Mouse (Mus musculus): ENCODE results near the gene Ppp2r5b.

Ppp2r5b gene

DNA sequence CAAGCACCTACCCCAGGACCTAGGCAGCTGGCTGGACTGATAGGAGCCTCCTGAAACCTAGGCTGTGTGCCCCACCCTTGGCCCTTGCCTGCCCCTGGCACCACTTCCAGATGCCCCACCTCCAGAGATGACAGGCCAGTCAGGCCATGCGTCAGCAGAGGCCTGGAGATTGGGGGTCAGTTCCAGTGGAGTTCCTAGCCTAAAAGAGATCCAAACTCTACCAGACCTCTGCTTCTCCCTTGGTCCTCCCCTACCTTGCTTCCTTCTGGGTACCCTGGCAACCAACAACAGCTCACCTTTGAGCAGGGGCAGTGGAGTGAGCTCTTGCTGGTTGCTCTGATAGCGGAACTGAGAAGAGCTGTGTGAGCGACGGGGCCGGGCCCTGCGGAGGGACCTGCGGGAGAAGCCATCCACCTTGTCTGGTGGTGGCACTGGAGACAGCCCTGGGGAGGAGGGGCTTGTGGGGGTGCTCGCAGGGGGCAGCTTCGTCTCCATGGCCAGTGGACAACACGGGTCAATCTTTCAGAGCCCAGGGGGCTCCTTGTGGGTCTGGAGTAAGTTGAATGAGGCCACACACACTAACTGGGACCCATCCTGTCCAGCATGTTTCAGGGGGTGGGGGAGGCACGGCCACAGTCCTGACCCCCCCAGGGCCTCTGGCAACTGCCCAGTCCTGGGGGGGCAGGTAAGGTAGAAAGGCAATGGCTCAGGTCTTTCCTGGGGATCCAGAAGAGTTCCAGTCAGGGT, 1.2 kb downstream of the Ppp2r5b start:
- DNase-seq (ENCODE audit: low spot score): no peak

DNA sequence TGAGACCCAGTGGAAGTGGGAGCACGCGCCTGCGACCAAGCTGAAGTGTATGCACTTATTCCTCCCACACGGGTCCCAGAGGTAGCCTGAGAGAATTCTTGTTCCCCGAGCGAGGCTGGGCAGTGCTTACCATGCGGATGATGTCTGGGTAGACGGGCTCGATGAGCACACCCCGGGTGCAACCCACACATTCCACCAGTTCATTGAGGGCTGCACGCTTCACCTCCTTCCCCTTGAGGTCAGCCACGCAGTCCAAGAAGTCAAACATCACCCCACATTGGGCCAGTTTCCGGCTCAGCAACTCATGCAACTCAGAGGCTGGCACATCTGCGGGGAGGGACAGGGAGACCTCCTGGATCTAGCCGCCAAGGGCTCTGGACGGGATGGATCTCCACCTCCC, 2.0 kb downstream of the Ppp2r5b start:
- DNase-seq (ENCODE audit: low spot score): no peak

DNA sequence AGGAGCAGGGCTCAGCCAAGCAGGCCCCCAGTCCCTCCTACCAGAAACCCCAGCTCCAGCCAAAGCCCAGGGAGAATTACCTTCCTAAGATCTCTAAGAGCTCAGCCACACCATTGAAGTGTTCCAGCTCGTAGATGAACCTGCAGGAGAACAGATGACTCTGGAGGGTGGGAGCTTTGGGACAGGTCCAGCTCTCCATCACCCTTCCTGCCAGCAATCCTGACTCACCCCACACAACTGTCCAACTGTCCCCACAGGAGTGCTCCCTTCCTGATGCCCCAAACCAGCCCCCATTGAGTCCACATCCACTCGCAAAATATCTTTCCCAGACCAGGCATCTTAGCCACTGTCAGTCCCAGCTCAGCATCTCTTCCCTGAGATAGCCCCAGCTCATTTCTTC, 4.6 kb downstream of the Ppp2r5b start:
- no peak for DNase-seq (ENCODE audit: low spot score)

DNA sequence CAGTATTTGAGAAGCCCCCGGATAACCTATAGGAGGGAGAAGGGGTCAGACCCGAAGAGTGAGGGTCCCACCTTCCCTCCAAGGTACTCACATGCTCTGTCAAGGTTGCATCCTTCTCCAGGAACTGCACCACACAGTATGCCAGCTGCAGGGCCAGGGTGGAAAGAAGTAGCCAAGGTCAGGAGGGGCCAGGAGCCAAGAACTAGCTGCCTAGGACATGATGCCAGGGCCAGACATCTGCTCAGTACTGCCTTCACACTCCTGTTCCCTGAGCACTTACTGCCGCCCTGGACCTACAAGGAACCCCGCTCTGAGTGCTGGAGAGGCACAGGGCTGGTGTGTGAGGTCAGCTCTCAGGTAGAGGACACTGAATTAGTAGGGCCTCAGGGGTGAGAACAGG, 5.3 kb downstream of the Ppp2r5b start:
- no peak for DNase-seq (ENCODE audit: low spot score)

DNA sequence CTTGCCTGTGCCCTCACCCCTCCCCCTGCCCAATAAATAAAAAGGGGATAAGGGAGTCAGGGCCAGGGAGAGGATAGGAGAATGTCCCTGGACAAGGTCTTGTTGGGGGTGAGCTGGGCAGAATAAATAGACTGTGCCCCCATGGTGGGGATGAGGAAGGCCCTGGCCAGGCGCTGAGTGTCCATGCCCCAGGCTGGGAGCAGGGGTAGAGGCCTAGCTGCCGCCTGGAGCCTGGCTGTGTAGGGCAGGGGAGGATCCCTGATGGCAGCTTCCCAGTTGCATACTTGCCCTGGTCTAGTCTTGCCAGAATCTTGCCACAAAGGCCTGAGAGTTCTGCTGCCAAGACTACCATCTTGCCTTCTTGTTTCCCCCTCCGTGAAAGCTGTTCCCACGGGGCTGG, 7.8 kb downstream of the Ppp2r5b start:
- no peak for DNase-seq (ENCODE audit: low spot score)

DNA sequence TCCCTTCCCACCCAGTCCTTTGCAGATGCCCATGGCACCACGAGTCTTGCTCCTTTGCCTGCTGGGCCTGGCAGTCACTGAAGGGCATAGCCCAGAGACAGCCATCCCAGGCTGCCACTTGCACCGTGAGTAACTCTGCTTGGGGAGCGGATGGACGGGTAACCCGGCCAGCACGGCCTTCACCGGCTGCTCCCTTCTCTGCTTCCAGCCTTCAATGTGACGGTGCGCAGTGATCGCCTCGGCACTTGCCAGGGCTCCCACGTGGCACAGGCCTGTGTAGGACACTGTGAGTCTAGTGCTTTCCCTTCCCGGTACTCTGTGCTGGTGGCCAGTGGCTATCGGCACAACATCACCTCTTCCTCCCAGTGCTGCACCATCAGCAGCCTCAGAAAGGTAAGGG, 8.9 kb downstream of the Ppp2r5b start:
- no peak for DNase-seq (ENCODE audit: low spot score)

DNA sequence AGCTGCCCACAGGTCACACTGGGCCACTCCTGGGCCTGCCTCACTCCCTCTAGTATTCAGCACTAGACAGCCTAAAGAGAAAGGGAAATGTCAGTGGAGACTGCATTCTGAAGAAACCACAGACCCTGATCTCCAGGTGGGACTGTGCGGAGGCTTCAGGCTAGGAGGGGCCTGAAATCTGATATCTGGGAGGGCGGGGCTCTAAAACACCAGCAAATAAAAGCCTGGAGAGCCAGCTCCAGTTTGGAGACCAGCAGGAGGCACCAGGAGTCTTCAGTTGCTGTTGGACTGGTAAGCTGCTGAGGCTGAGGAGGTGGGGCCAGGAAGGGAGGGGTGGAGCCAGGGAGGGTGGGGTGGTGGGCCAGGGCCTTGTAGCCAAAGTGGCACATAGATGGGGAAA, 9.5 kb downstream of the Ppp2r5b start, which contains the start of gene Gpha2:
Gene Gpha2 (plus strand): TSS at position 246 of the 400 bp plus-strand sequence.
- DNase-seq (ENCODE audit: low spot score): no peak

DNA sequence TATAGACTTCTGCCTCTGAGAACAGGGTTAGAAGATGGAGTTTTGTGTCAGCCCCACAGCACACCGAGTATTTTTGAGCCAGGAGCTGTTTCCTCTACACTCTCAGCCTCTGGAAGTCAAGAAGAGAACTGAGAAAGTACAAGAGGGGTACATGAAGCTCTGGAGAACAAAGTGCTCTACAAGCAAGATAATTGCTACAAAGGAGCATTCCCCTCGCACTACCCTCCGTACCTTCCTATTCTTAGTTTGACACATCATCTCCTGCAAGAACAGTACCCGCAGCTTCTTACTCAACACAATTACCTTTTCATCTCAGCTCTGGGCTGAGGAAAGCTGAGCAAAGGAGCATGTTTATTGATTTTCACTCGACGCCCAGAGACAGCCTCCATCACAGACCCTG, 17.1 kb downstream of the Ppp2r5b start:
- DNase-seq (ENCODE audit: low spot score): no peak

DNA sequence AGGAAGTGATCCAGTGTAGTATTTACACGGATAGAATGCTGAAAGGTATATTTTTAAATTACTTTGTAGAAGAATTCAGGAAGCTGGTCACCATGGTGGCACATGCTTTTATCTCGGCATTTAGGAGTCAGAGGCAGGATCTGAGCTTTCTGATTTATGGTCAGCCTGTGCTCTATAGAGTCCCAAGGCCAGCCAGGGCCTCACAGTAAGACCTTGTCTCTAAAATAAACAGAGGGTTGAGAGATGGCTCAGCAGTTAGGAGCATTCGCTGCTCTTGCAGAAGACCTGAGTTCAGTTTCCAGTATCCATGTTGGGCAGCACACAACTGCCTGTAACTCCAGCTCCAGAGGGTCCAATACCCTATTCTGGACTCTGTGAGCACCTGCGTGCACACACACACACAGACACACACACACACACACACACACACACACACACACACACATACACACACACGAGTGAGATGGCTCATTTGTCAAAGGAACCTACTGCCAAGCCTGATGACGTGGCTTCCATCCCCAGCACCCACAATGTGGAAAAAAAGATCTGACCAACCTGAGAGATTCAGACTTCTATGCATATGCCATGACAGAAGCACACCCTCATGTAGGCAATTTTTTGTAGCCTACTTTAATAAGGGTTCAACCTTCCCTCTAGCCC, 19.5 kb downstream of the Ppp2r5b start:
- DNase-seq (ENCODE audit: low spot score): no peak

DNA sequence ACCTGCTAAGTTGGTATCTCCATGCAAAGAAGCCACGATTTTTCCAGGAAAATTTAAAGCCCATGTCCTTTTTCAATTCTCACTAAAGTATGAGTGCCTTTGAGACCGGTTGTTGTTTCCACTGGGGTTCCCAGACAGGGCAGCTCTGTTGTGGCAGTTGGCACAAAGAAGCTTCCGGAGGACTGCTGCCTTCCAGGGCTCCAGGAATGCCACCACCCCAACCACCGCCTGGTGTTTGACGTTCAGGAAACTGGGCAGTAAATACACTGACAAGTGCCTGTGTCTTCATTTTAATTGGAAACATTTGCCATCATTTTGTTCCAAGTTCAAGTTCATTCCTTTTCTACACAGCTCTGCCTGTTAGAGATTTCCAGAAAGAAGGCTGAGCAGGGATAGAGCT, 29.0 kb downstream of the Ppp2r5b start:
- no peak for DNase-seq (ENCODE audit: low spot score)

DNA sequence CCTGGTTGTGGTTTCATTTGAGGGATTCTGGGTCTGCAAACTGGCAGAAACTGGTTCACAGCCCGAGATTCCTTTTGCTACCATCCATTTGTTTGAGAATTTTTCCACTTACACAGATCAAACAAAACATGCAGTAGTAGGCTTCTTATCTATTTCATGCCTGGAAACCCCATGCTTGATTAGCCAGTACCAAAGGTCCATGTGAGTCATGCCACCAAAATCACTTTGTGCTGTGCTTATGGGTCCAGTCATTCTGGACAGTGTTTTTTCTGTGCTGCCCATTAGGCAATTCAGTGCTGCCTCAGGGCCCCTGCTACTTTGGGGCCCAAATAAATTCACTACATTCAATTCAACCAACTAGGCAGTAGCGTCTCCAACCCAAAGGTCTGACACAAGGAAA, 31.4 kb downstream of the Ppp2r5b start:
- no peak for DNase-seq (ENCODE audit: low spot score)

DNA sequence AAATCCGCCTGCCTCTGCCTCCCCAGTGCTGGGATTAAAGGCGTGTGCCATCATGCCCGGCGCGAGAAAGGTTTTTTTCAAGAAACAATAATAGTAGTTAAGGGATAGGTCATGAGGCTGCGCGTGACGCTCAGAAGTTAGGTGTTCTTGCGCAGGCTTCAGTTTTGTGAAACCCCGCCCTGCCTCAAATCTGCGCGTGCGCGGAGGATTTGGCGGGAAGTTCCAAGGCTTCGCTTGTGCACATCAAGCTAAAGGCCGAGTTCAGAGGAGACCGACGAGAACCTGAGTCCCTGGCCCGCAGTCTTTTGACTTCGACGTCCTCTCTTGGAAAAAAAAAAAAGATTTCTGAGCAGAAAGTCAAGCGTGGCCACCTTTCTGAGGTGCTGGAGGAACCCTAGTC, 51.5 kb downstream of the Ppp2r5b start, which contains the start of gene Majin:
Gene Majin (plus strand): TSS at position 258 of the 400 bp plus-strand sequence.
- no peak for DNase-seq (ENCODE audit: low spot score)

DNA sequence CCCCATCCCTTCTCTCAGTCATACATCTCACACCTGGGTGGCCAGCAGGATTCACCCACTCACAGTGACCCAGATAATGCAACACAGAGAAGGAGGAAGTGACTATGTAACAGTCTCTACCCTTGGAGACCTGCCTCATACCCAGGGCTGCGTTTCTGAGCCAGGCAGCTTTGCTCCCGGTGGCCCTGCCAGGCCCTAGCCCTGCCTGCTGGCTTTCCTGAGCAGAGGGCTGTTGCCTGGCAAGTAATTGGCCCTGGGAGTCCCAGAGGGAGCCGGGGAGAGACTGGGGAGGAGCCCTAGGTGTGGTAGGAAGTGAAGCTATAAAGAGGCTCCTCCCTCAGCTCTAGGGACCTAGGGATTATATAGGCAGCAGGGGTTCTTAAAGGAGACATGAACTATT, 53.1 kb downstream of the Ppp2r5b start:
- no peak for DNase-seq (ENCODE audit: low spot score)

DNA sequence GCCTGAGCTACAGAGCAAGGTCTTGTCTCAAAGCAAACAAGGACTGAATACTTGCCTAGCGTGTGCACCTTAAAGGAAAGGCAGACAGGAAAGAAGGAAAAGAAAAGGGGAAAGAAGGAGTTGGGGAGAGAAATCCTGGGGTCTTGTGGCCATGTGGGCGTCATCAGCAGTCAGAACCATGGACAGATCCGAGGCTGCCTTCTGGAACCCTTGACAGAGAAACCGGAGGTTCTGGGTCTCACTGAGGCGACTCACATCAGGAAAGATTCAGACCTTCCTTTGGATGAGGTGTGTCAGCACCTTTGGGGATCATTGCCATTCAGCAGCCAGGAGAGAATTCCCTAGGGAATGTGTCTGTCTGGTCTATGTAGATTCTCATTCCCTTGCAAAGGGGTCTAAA, 54.0 kb downstream of the Ppp2r5b start:
- no peak for DNase-seq (ENCODE audit: low spot score)

DNA sequence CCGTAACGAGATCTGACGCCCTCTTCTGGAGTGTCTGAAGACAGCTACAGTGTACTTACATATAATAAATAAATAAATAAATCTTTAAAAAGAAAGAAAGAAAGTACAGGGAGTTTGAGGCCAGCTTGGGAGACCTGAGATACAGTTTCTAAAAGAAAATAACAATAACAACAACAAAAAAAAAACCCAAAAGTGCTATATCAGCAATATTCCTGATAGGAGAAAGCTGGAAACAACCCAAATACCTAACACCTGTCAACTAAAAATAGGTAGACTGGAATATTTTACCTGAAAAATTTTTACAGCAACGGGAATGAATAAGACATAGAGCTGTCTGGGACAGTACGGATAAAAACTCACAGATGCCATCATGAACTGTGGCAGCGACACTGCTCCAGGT, 56.9 kb downstream of the Ppp2r5b start:
- DNase-seq (ENCODE audit: low spot score): no peak

All from urinary bladder, postnatal 10 days (tissue).